Mouse (Mus musculus): ENCODE data around the gene 4931428F04Rik. TPM values are rescaled to one million over a fixed set of nuclear protein-coding genes. Genes with fewer than 3 reads are reported as not detected.

Gene 4931428F04Rik
- polyA plus RNA-seq (2012; rRNA removed) = 24.3 and 26.3 TPM in 2 replicates

GRCm38 (mm10) chr8:105289805-105290460 is at the start of gene 4931428F04Rik:
Gene 4931428F04Rik, minus strand, starts transcription at chr8:105289864.
- peak within 1 kb of the TSS; percentile 43 for H3K4me3 ChIP-seq (ENCODE audit: insufficient read depth, low read length)
- peaks cover 2% of the 10 kb centered on the region; the same call in 1 of the 2 replicates for H3K4me1 ChIP-seq (ENCODE audit: control insufficient read depth, insufficient read depth, low read length)
- no peak for TF ChIP-seq POLR2A (IDR thresholded peaks at IDR 0.05; ENCODE audit: extremely low read depth, insufficient read depth, low read length)
- TF ChIP-seq CTCF (IDR thresholded peaks at IDR 0.05; ENCODE audit: extremely low read depth, insufficient read depth, low read length) = peak; percentile 42; the same call in 1 of the 2 replicates
- H3K27ac ChIP-seq (ENCODE audit: insufficient read depth, low read length) = peak within 1 kb of the TSS; percentile 18; the same call in 1 of the 2 replicates

DNA sequence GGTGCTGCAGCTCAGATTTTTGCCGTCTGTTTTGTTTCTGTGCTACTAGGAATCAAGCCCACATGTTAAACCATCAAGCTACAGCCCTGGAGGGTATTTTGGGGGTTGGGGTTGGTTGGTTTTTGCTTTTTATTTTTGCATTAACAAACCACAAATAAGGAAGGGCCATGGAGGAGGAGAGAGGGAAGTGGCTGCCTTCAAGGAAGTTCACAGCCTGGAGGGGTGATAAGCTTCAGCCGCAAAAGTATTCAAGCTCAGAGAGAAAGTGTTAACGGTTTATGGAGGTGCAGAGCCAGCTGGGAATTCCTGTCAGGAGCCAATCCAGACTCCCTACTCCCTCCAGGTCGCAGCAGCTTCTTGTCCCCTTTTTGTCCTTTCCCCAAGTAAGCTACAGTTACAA is 49.3 kb upstream of the 4931428F04Rik start:
- no peak for TF ChIP-seq CTCF (IDR thresholded peaks at IDR 0.05; ENCODE audit: extremely low read depth, insufficient read depth, low read length)
- no peak for TF ChIP-seq POLR2A (IDR thresholded peaks at IDR 0.05; ENCODE audit: extremely low read depth, insufficient read depth, low read length)
- no peak overlapping the region for H3K4me3 ChIP-seq (ENCODE audit: insufficient read depth, low read length)
- H3K27ac ChIP-seq (ENCODE audit: insufficient read depth, low read length) = no peak overlapping the region
- no peaks in the 10 kb centered on the region for H3K4me1 ChIP-seq (ENCODE audit: control insufficient read depth, insufficient read depth, low read length)

GRCm38 (mm10) chr8:105336373-105337130 is 46.9 kb upstream of the 4931428F04Rik start:
- H3K4me1 ChIP-seq (ENCODE audit: control insufficient read depth, insufficient read depth, low read length) = no peaks in the 10 kb centered on the region
- TF ChIP-seq POLR2A (IDR thresholded peaks at IDR 0.05; ENCODE audit: extremely low read depth, insufficient read depth, low read length) = no peak
- no peak for TF ChIP-seq CTCF (IDR thresholded peaks at IDR 0.05; ENCODE audit: extremely low read depth, insufficient read depth, low read length)
- no peak overlapping the region for H3K4me3 ChIP-seq (ENCODE audit: insufficient read depth, low read length)
- no peak overlapping the region for H3K27ac ChIP-seq (ENCODE audit: insufficient read depth, low read length)

DNA sequence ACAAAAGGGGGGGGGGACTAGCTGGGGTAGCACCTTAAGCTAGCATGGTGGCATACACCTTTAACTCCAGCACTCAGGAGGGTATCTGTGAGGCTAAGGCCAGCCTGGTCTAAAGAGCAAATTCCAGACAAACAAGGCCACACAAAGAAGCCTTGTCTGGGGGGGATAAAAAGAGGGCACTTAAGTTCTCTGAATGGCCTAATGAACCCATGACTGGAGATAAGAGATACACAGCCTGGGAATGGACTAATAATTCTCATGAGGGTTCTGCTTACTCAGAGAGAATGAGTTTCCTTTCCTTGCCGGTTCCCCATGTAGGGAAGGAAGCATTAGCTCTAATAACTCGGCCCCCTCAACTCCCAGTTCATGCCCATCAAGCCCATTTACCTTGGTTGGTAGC is 42.9 kb upstream of the 4931428F04Rik start:
- no peak overlapping the region for H3K27ac ChIP-seq (ENCODE audit: insufficient read depth, low read length)
- TF ChIP-seq CTCF (IDR thresholded peaks at IDR 0.05; ENCODE audit: extremely low read depth, insufficient read depth, low read length) = no peak
- TF ChIP-seq POLR2A (IDR thresholded peaks at IDR 0.05; ENCODE audit: extremely low read depth, insufficient read depth, low read length) = no peak
- H3K4me1 ChIP-seq (ENCODE audit: control insufficient read depth, insufficient read depth, low read length) = peaks cover under 1% of the 10 kb centered on the region; the same call in 1 of the 2 replicates
- no peak overlapping the region for H3K4me3 ChIP-seq (ENCODE audit: insufficient read depth, low read length)

DNA sequence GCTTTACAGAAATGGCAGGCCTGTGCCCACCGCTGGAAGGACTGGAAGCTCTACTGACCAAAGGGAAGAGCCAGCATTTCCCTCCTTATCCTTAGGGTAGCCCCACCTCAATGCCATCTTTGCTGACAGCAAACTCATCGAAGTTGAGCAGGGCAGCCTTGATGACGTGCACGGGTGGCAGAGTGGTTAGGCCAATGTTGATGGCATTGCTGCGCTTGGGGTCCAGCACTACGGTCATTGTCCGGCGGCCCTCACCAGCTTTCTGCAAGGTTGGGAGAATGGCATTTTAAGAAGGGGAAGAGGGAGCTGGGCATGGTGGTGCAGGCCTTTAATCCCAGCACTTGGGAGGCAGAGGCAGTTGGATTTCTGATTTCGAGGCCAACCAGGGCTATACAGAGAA is 42.3 kb upstream of the 4931428F04Rik start:
- Histone ChIP-seq H3K4me1 (ENCODE audit: control insufficient read depth, insufficient read depth, low read length) (peaks cover 4% of the 10 kb centered on the region; the same call in 1 of the 2 replicates), H3K4me3 (ENCODE audit: insufficient read depth, low read length) (no peak overlapping the region), H3K27ac (ENCODE audit: insufficient read depth, low read length) (no peak overlapping the region)
- TF ChIP-seq POLR2A (IDR thresholded peaks at IDR 0.05; ENCODE audit: extremely low read depth, insufficient read depth, low read length) (no peak), CTCF (IDR thresholded peaks at IDR 0.05; ENCODE audit: extremely low read depth, insufficient read depth, low read length) (no peak)

DNA sequence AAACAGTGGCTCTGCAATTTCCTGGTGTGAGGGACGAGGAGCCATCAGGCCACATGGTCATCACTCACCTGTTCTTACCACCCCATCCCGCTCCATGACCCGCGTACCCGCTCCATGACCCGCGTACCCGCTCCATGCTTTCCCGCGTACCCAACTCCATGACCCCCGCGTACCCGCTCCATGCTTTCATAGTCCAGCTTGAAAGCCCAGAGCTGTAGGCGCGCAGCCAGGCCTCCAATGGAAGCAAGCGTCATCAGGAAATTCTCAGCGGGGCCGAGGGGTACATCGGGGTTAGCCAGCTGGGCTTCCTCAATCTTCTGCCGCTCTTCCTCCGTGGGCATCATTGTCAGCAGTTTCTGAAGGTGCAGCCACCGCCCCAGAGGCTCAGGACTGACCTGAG is 41.8 kb upstream of the 4931428F04Rik start:
- Histone ChIP-seq H3K27ac (ENCODE audit: insufficient read depth, low read length) (no peak overlapping the region), H3K4me1 (ENCODE audit: control insufficient read depth, insufficient read depth, low read length) (peaks cover 5% of the 10 kb centered on the region; the same call in 1 of the 2 replicates), H3K4me3 (ENCODE audit: insufficient read depth, low read length) (no peak overlapping the region)
- TF ChIP-seq CTCF (IDR thresholded peaks at IDR 0.05; ENCODE audit: extremely low read depth, insufficient read depth, low read length) = no peak
- no peak for TF ChIP-seq POLR2A (IDR thresholded peaks at IDR 0.05; ENCODE audit: extremely low read depth, insufficient read depth, low read length)

DNA sequence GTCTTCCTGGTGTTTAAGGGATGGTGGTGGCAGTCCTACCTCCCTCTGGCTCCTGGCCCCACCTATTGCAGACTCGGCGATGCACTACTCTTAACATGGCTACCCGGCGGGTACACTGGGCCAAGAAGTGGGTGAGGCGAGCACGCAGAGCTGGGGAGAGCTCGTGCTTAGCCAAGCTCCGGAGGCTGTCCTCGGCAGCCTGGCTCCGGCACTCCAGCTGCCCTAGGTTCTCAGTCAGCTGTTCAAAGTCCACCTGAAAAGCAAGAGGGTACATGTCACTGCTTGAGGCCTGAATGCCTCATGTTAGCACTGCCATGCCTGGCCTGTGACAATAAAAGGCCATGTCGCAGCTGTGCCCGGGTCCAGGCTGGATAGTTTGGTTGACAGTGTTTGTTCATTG is 40.7 kb upstream of the 4931428F04Rik start:
- Histone ChIP-seq H3K27ac (ENCODE audit: insufficient read depth, low read length) (no peak overlapping the region), H3K4me1 (ENCODE audit: control insufficient read depth, insufficient read depth, low read length) (peaks cover 5% of the 10 kb centered on the region; the same call in 1 of the 2 replicates), H3K4me3 (ENCODE audit: insufficient read depth, low read length) (no peak overlapping the region)
- no peak for TF ChIP-seq CTCF (IDR thresholded peaks at IDR 0.05; ENCODE audit: extremely low read depth, insufficient read depth, low read length)
- no peak for TF ChIP-seq POLR2A (IDR thresholded peaks at IDR 0.05; ENCODE audit: extremely low read depth, insufficient read depth, low read length)

DNA sequence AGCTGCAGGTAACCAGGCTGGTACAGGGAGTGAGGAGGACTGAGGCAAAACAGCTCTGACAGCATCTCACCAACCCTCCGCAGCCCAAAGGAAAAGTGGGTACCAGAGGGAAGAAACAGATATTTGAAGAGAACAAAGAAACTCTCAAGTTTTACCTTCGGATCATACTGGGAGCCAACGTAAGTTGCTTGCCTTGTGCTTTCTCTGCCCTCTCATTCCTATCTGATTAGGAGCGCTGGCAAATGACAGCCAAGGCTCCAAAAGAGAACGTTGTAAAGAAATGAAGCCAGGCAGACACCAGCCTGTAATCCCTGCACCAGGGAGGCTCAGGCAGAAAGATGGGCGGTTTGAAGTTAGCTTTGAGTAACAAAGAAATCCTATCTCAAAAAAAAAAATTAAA is 37.3 kb upstream of the 4931428F04Rik start:
- no peak for TF ChIP-seq POLR2A (IDR thresholded peaks at IDR 0.05; ENCODE audit: extremely low read depth, insufficient read depth, low read length)
- no peak for TF ChIP-seq CTCF (IDR thresholded peaks at IDR 0.05; ENCODE audit: extremely low read depth, insufficient read depth, low read length)
- peak overlapping the region; percentile 69 for H3K4me3 ChIP-seq (ENCODE audit: insufficient read depth, low read length)
- H3K27ac ChIP-seq (ENCODE audit: insufficient read depth, low read length) = no peak overlapping the region
- peaks cover 7% of the 10 kb centered on the region; the same call in 1 of the 2 replicates for H3K4me1 ChIP-seq (ENCODE audit: control insufficient read depth, insufficient read depth, low read length)

GRCm38 (mm10) chr8:105326141-105326672 is 36.5 kb upstream of the 4931428F04Rik start, which contains the start of the genes Lrrc29 and Tmem208:
Gene Lrrc29, minus strand, starts transcription at chr8:105326278.
Gene Tmem208, plus strand, starts transcription at chr8:105326354.
- Histone ChIP-seq H3K27ac (ENCODE audit: insufficient read depth, low read length) (no peak within 1 kb of the TSS), H3K4me1 (ENCODE audit: control insufficient read depth, insufficient read depth, low read length) (peaks cover 7% of the 10 kb centered on the region; the same call in 1 of the 2 replicates), H3K4me3 (ENCODE audit: insufficient read depth, low read length) (peak within 1 kb of the TSS; percentile 69)
- 0 out of 2 replicates have a peak, but pooled peaks have one; percentile 18 for TF ChIP-seq CTCF (IDR thresholded peaks at IDR 0.05; ENCODE audit: extremely low read depth, insufficient read depth, low read length)
- TF ChIP-seq POLR2A (IDR thresholded peaks at IDR 0.05; ENCODE audit: extremely low read depth, insufficient read depth, low read length) = peak; percentile 99

Data from cortical plate, adult 2 months (tissue).